Comparison of ENCODE assay signal across 8 mouse cellular contexts in the genomic region with DNA sequence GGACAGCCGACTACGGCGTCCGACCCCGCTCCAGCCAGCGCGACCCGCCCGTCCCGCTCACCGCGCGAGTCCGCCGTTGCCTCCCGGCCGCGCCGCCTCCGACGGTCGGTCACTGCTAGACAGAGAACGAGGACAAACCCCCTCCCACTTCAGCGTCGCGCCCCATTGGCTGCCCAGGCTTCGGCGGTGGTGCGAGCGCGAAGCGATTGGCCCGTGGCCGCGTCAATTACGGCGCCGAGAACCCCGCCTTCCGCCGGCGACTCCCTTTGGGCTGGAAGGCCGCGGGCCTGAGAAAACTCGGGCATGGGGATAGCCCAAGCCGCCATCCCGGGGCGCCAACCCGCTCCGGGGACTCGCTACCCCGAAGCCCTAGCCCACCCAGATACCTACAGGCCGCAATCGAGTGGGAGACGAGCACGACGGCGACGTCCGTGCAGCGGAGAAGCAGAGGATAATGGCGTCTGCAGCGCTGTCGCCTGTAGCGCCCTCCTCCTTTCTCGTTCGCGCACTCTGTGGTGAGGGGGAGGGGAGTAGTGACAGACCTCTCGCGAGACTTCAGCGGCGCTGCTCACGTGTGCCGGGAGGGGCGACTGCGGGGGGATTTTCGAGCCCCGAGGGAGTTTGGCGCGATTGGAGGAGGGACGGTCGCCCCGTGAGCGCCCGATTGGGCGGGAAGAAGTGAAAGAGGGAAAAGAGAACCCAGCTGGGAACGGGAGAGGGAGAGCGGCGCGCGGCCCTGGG. TPM values are rescaled to one million over a fixed set of nuclear protein-coding genes. Genes with fewer than 3 reads are reported as not detected.
DNase-seq lines count a peak whose midpoint lies in the region; ATAC-seq and TF ChIP-seq lines count a peak whose summit lies in the region.

TSS of gene Rmi1 (plus strand) at position 246 of the 741 bp plus-strand sequence.

- H3K27me3 ChIP-seq in Patski: no peaks in the 10 kb centered on the region
- H3K27me3 ChIP-seq in hindbrain, embryonic 14.5 days (ENCODE audit: control insufficient read depth, insufficient read depth, low read length): no peaks in the 10 kb centered on the region

- peak within 1 kb of the TSS; percentile 84 for H3K4me3 ChIP-seq in hindbrain, embryonic 14.5 days (replicated peaks; ENCODE audit: low read length)

- in situ Hi-C loops in Patski (cut with MboI; ENCODE audit: low pct_unique_long_range_greater_than_20kb): loop anchor here (5.0 kb wide), 1 partner anchor 140 kb away; no protein-coding TSS in a partner anchor

- POLR2A ChIA-PET in Patski (lab: Charles Lee): no interaction called here

- DNase-seq in Patski (ENCODE audit: low read depth, low spot score): peak; percentile 84
- DNase-seq in cerebellum, postnatal 14 days: peak; percentile 98 to 99
- peak; percentile 95 to 96 for DNase-seq in frontal cortex, postnatal 25 days (ENCODE audit: low spot score in 2 of 2)
- peak; percentile 100 for DNase-seq in hindbrain, embryonic 14.5 days (ENCODE audit: low spot score)
- peak; percentile 93 for DNase-seq in left cerebral cortex, adult 11 months (ENCODE audit: low spot score)
- DNase-seq in lung, postnatal 4 days: peak; percentile 98
- peak; percentile 98 for DNase-seq in retina, postnatal 7 days (ENCODE audit: low read depth, low spot score)
- peak; percentile 100 for DNase-seq in urinary bladder, adult 2 months (ENCODE audit: low spot score)

- peak within 1 kb of the TSS; percentile 85 for H3K4me2 ChIP-seq in hindbrain, embryonic 14.5 days (replicated peaks)

- peak within 1 kb of the TSS; percentile 100 for H3K9ac ChIP-seq in hindbrain, embryonic 14.5 days

- H3K4me1 ChIP-seq in hindbrain, embryonic 14.5 days (replicated peaks; ENCODE audit: control insufficient read depth, insufficient read depth, low read length): peaks cover 14% of the 10 kb centered on the region; the same call in 1 of the 2 replicates

- peak; percentile 82 for ATAC-seq in Patski
- ATAC-seq in hindbrain, embryonic 14.5 days (ENCODE audit: low FRiP score): peak; percentile 95

- CTCF ChIA-PET in Patski (lab: Charles Lee): no interaction called here

- peaks cover 20% of the 10 kb centered on the region for H3K36me3 ChIP-seq in hindbrain, embryonic 14.5 days (replicated peaks; ENCODE audit: control insufficient read depth, insufficient read depth)

- peak within 1 kb of the TSS; percentile 100 for H3K27ac ChIP-seq in hindbrain, embryonic 14.5 days

- no peaks in the 10 kb centered on the region for H3K9me3 ChIP-seq in hindbrain, embryonic 14.5 days (ENCODE audit: control insufficient read depth, low read length)

- TF ChIP-seq CTCF in Patski (IDR thresholded peaks at IDR 0.05): no peak

- WGBS in hindbrain, embryonic 14.5 days: under 1% methylated on average over 72 of the region's 91 CpGs

RNA-seq across cellular contexts. Expression of gene Rmi1, which starts in this region (rescaled TPM):
- polyA plus RNA-seq in Patski (2021): 19.1 TPM
- polyA plus RNA-seq in hindbrain, embryonic 14.5 days (2014; fragmentation: Nextera tagmentation; extraction: Ambion mirVana): 24.3 and 24.9 TPM in 2 replicates
- 15.4 and 15.5 TPM in 2 replicates for polyA plus RNA-seq in urinary bladder, adult 2 months (2012; rRNA removed)

Comparison
In these comparisons a context has a peak if more than half of its experiments do, and no peak if none do; other contexts are left out.
1. Peak in every context shown above with its lines: DNase-seq, ATAC-seq, H3K4me3 ChIP-seq and H3K27ac ChIP-seq.